Mouse (Mus musculus): ENCODE measurements around the gene Crcp. TPM values are rescaled to one million over a fixed set of nuclear protein-coding genes. Genes with fewer than 3 reads are reported as not detected.
A peak's percentile ranks its signal among the peaks of the same experiment; 100 is the strongest.

Crcp gene
- polyA plus RNA-seq, 1 experiment from 2014 or later: 39.0 TPM

- WGBS: 77% methylated on average over 5 of the region's 5 CpGs
- Histone ChIP-seq H3K36me3 (ENCODE audit: control insufficient read depth, insufficient read depth, low read length) (no peaks in the 10 kb centered on the region), H3K9ac (ENCODE audit: low read length) (no peak overlapping the region), H3K4me1 (replicated peaks; ENCODE audit: control insufficient read depth, insufficient read depth, low read length) (peaks cover 5% of the 10 kb centered on the region; the same call in 1 of the 2 replicates), H3K27me3 (ENCODE audit: control insufficient read depth, insufficient read depth, low read length) (no peaks in the 10 kb centered on the region), H3K4me2 (ENCODE audit: low read depth, low read length, severe bottlenecking) (no peak overlapping the region), H3K9me3 (ENCODE audit: control insufficient read depth, low read length) (no peaks in the 10 kb centered on the region; the same call in 1 of the 2 replicates), H3K4me3 (ENCODE audit: low read depth, low read length) (no peak overlapping the region), H3K27ac (ENCODE audit: low read depth, low read length) (no peak overlapping the region)
- ATAC-seq (replicated peaks; ENCODE audit: low FRiP score) (no peak), DNase-seq (ENCODE audit: low spot score) (no peak)
Measured at GRCm38 (mm10) chr5:130001356-130001987, 27.6 kb upstream of the Crcp start.

GRCm38 (mm10) chr5:130002301-130003146 is 26.6 kb upstream of the Crcp start, which contains the start of gene Gusb:
Gene Gusb, minus strand, starts transcription at chr5:130003049.
- no peak within 1 kb of the TSS for H3K27ac ChIP-seq (ENCODE audit: low read depth, low read length)
- peak; percentile 85 for DNase-seq (ENCODE audit: low spot score)
- H3K4me3 ChIP-seq (ENCODE audit: low read depth, low read length): peak within 1 kb of the TSS; percentile 54
- 2% methylated on average over 39 of the region's 39 CpGs for WGBS
- no peaks in the 10 kb centered on the region; the same call in 1 of the 2 replicates for H3K9me3 ChIP-seq (ENCODE audit: control insufficient read depth, low read length)
- H3K27me3 ChIP-seq (ENCODE audit: control insufficient read depth, insufficient read depth, low read length): no peaks in the 10 kb centered on the region
- no peaks in the 10 kb centered on the region for H3K36me3 ChIP-seq (ENCODE audit: control insufficient read depth, insufficient read depth, low read length)
- peak; percentile 83 for ATAC-seq (replicated peaks; ENCODE audit: low FRiP score)
- peak within 1 kb of the TSS; percentile 84 for H3K4me2 ChIP-seq (ENCODE audit: low read depth, low read length, severe bottlenecking)
- peak within 1 kb of the TSS; percentile 72 for H3K9ac ChIP-seq (ENCODE audit: low read length)
- H3K4me1 ChIP-seq (replicated peaks; ENCODE audit: control insufficient read depth, insufficient read depth, low read length): peaks cover 5% of the 10 kb centered on the region; the same call in 1 of the 2 replicates

GRCm38 (mm10) chr5:130003229-130003628 is 25.9 kb upstream of the Crcp start:
- 79% methylated on average over 7 of the region's 7 CpGs for WGBS
- no peaks in the 10 kb centered on the region; the same call in 1 of the 2 replicates for H3K9me3 ChIP-seq (ENCODE audit: control insufficient read depth, low read length)
- peak overlapping the region; percentile 72 for H3K9ac ChIP-seq (ENCODE audit: low read length)
- no peak for DNase-seq (ENCODE audit: low spot score)
- no peak; the same call in 1 of the 2 replicates for ATAC-seq (replicated peaks; ENCODE audit: low FRiP score)
- peak overlapping the region; percentile 84; the same call in 1 of the 2 replicates for H3K4me2 ChIP-seq (ENCODE audit: low read depth, low read length, severe bottlenecking)
- H3K27me3 ChIP-seq (ENCODE audit: control insufficient read depth, insufficient read depth, low read length): no peaks in the 10 kb centered on the region
- no peak overlapping the region for H3K27ac ChIP-seq (ENCODE audit: low read depth, low read length)
- H3K4me1 ChIP-seq (replicated peaks; ENCODE audit: control insufficient read depth, insufficient read depth, low read length): peaks cover 5% of the 10 kb centered on the region; the same call in 1 of the 2 replicates
- no peak overlapping the region; the same call in 1 of the 2 replicates for H3K4me3 ChIP-seq (ENCODE audit: low read depth, low read length)
- no peaks in the 10 kb centered on the region for H3K36me3 ChIP-seq (ENCODE audit: control insufficient read depth, insufficient read depth, low read length)

- no peak overlapping the region for H3K4me3 ChIP-seq (ENCODE audit: low read depth, low read length)
Measured at GRCm38 (mm10) chr5:130007344-130007743, 21.7 kb upstream of the Crcp start.

GRCm38 (mm10) chr5:130008034-130008590 is 21.0 kb upstream of the Crcp start:
- DNase-seq (ENCODE audit: low spot score) (no peak), ATAC-seq (replicated peaks; ENCODE audit: low FRiP score) (no peak)
- Histone ChIP-seq H3K4me1 (replicated peaks; ENCODE audit: control insufficient read depth, insufficient read depth, low read length) (no peaks in the 10 kb centered on the region), H3K36me3 (ENCODE audit: control insufficient read depth, insufficient read depth, low read length) (peaks cover 5% of the 10 kb centered on the region; the same call in 1 of the 2 replicates), H3K27me3 (ENCODE audit: control insufficient read depth, insufficient read depth, low read length) (no peaks in the 10 kb centered on the region), H3K9ac (ENCODE audit: low read length) (no peak overlapping the region), H3K27ac (ENCODE audit: low read depth, low read length) (no peak overlapping the region), H3K9me3 (ENCODE audit: control insufficient read depth, low read length) (peaks cover 4% of the 10 kb centered on the region), H3K4me3 (ENCODE audit: low read depth, low read length) (no peak overlapping the region), H3K4me2 (ENCODE audit: low read depth, low read length, severe bottlenecking) (no peak overlapping the region)
- WGBS: 84% methylated on average over 6 of the region's 6 CpGs

More at GRCm38 (mm10) chr5:130007344-130007743, 21.7 kb upstream of the Crcp start:
- Histone ChIP-seq H3K27me3 (ENCODE audit: control insufficient read depth, insufficient read depth, low read length) (no peaks in the 10 kb centered on the region), H3K27ac (ENCODE audit: low read depth, low read length) (no peak overlapping the region), H3K4me2 (ENCODE audit: low read depth, low read length, severe bottlenecking) (no peak overlapping the region), H3K9ac (ENCODE audit: low read length) (no peak overlapping the region), H3K9me3 (ENCODE audit: control insufficient read depth, low read length) (peaks cover 4% of the 10 kb centered on the region), H3K36me3 (ENCODE audit: control insufficient read depth, insufficient read depth, low read length) (peaks cover 5% of the 10 kb centered on the region; the same call in 1 of the 2 replicates), H3K4me1 (replicated peaks; ENCODE audit: control insufficient read depth, insufficient read depth, low read length) (peaks cover 5% of the 10 kb centered on the region; the same call in 1 of the 2 replicates)
- 90% methylated on average over 1 of the region's 1 CpGs for WGBS
- DNase-seq (ENCODE audit: low spot score) (no peak), ATAC-seq (replicated peaks; ENCODE audit: low FRiP score) (no peak)

- WGBS: 96% methylated on average over 4 of the region's 4 CpGs
- peaks cover 4% of the 10 kb centered on the region for H3K9me3 ChIP-seq (ENCODE audit: control insufficient read depth, low read length)
- peaks cover 5% of the 10 kb centered on the region; the same call in 1 of the 2 replicates for H3K36me3 ChIP-seq (ENCODE audit: control insufficient read depth, insufficient read depth, low read length)
- ATAC-seq (replicated peaks; ENCODE audit: low FRiP score): no peak
- H3K27me3 ChIP-seq (ENCODE audit: control insufficient read depth, insufficient read depth, low read length): no peaks in the 10 kb centered on the region
- no peak overlapping the region for H3K27ac ChIP-seq (ENCODE audit: low read depth, low read length)
- no peak overlapping the region for H3K9ac ChIP-seq (ENCODE audit: low read length)
- no peak for DNase-seq (ENCODE audit: low spot score)
- H3K4me2 ChIP-seq (ENCODE audit: low read depth, low read length, severe bottlenecking): no peak overlapping the region
- H3K4me3 ChIP-seq (ENCODE audit: low read depth, low read length): no peak overlapping the region
- H3K4me1 ChIP-seq (replicated peaks; ENCODE audit: control insufficient read depth, insufficient read depth, low read length): no peaks in the 10 kb centered on the region
Measured at GRCm38 (mm10) chr5:130009784-130010183, 19.3 kb upstream of the Crcp start.

- 95% methylated on average over 5 of the region's 5 CpGs for WGBS
- Histone ChIP-seq H3K27ac (ENCODE audit: low read depth, low read length) (no peak overlapping the region), H3K4me1 (replicated peaks; ENCODE audit: control insufficient read depth, insufficient read depth, low read length) (no peaks in the 10 kb centered on the region), H3K4me2 (ENCODE audit: low read depth, low read length, severe bottlenecking) (no peak overlapping the region), H3K36me3 (ENCODE audit: control insufficient read depth, insufficient read depth, low read length) (peaks cover 5% of the 10 kb centered on the region; the same call in 1 of the 2 replicates), H3K9ac (ENCODE audit: low read length) (no peak overlapping the region), H3K9me3 (ENCODE audit: control insufficient read depth, low read length) (peaks cover 4% of the 10 kb centered on the region), H3K4me3 (ENCODE audit: low read depth, low read length) (no peak overlapping the region), H3K27me3 (ENCODE audit: control insufficient read depth, insufficient read depth, low read length) (no peaks in the 10 kb centered on the region)
- no peak for DNase-seq (ENCODE audit: low spot score)
- no peak for ATAC-seq (replicated peaks; ENCODE audit: low FRiP score)
Measured at GRCm38 (mm10) chr5:130010961-130011360, 18.1 kb upstream of the Crcp start.

GRCm38 (mm10) chr5:130015104-130015503 is 14.0 kb upstream of the Crcp start:
- DNase-seq (ENCODE audit: low spot score): no peak
- 96% methylated on average over 3 of the region's 3 CpGs for WGBS
- no peaks in the 10 kb centered on the region for H3K4me1 ChIP-seq (replicated peaks; ENCODE audit: control insufficient read depth, insufficient read depth, low read length)
- H3K27ac ChIP-seq (ENCODE audit: low read depth, low read length): no peak overlapping the region
- no peak overlapping the region for H3K9ac ChIP-seq (ENCODE audit: low read length)
- H3K4me2 ChIP-seq (ENCODE audit: low read depth, low read length, severe bottlenecking): no peak overlapping the region
- H3K27me3 ChIP-seq (ENCODE audit: control insufficient read depth, insufficient read depth, low read length): no peaks in the 10 kb centered on the region
- peaks cover 4% of the 10 kb centered on the region for H3K9me3 ChIP-seq (ENCODE audit: control insufficient read depth, low read length)
- H3K4me3 ChIP-seq (ENCODE audit: low read depth, low read length): no peak overlapping the region
- no peak for ATAC-seq (replicated peaks; ENCODE audit: low FRiP score)
- peaks cover 5% of the 10 kb centered on the region; the same call in 1 of the 2 replicates for H3K36me3 ChIP-seq (ENCODE audit: control insufficient read depth, insufficient read depth, low read length)

Measured in forebrain, embryonic 11.5 days (tissue).